Mouse (Mus musculus): Measurements from ENCODE around the gene Zdhhc20.
"Not testable (repeated sequence)": the region's sequence is repeated elsewhere in the genome, so short reads cannot be mapped to it uniquely, and the experiment has no call there.

Gene Zdhhc20

GRCm38 (mm10) chr14:57890011-57890842, at the start of gene Zdhhc20:
TSS of gene Zdhhc20 (minus strand) at chr14:57890276.
- DNase-seq (ENCODE audit: low spot score) = peak; percentile 96

- DNase-seq (ENCODE audit: low spot score) = no peak
Observed at GRCm38 (mm10) chr14:57937297-57937696, 47.2 kb upstream of the Zdhhc20 start.

- DNase-seq (ENCODE audit: low spot score) = no peak
Observed at GRCm38 (mm10) chr14:57934666-57935065, 44.6 kb upstream of the Zdhhc20 start.

- no peak for DNase-seq (ENCODE audit: low spot score)
Observed at GRCm38 (mm10) chr14:57933608-57934007, 43.5 kb upstream of the Zdhhc20 start.

- DNase-seq (ENCODE audit: low spot score) = no peak
Observed at GRCm38 (mm10) chr14:57932881-57933443, 42.9 kb upstream of the Zdhhc20 start.

- no peak for DNase-seq (ENCODE audit: low spot score)
Observed at GRCm38 (mm10) chr14:57921428-57922131, 31.5 kb upstream of the Zdhhc20 start.

GRCm38 (mm10) chr14:57920568-57921310, 30.7 kb upstream of the Zdhhc20 start:
- no peak for DNase-seq (ENCODE audit: low spot score)

GRCm38 (mm10) chr14:57919148-57919875, 29.2 kb upstream of the Zdhhc20 start:
- DNase-seq (ENCODE audit: low spot score) = no peak

GRCm38 (mm10) chr14:57915341-57915740, 25.3 kb upstream of the Zdhhc20 start:
- DNase-seq (ENCODE audit: low spot score) = no peak

- not testable (repeated sequence) for DNase-seq (ENCODE audit: low spot score)
Observed at GRCm38 (mm10) chr14:57912211-57913007, 22.3 kb upstream of the Zdhhc20 start.

GRCm38 (mm10) chr14:57911787-57912186, 21.7 kb upstream of the Zdhhc20 start:
- DNase-seq (ENCODE audit: low spot score) = not testable (repeated sequence)

GRCm38 (mm10) chr14:57911316-57911715, 21.2 kb upstream of the Zdhhc20 start:
- DNase-seq (ENCODE audit: low spot score) = no peak

GRCm38 (mm10) chr14:57910501-57911068, 20.5 kb upstream of the Zdhhc20 start:
- DNase-seq (ENCODE audit: low spot score) = peak; percentile 86

GRCm38 (mm10) chr14:57909297-57909696, 19.2 kb upstream of the Zdhhc20 start:
- no peak for DNase-seq (ENCODE audit: low spot score)

- peak; percentile 53 for DNase-seq (ENCODE audit: low spot score)
Observed at GRCm38 (mm10) chr14:57908431-57908830, 18.4 kb upstream of the Zdhhc20 start.

- no peak for DNase-seq (ENCODE audit: low spot score)
Observed at GRCm38 (mm10) chr14:57901998-57902397, 11.9 kb upstream of the Zdhhc20 start.

- peak; percentile 32 for DNase-seq (ENCODE audit: low spot score)
Observed at GRCm38 (mm10) chr14:57896882-57897281, 6.8 kb upstream of the Zdhhc20 start.

GRCm38 (mm10) chr14:57896088-57896871, 6.2 kb upstream of the Zdhhc20 start:
- not testable (repeated sequence) for DNase-seq (ENCODE audit: low spot score)

GRCm38 (mm10) chr14:57894346-57894745, 4.3 kb upstream of the Zdhhc20 start:
- DNase-seq (ENCODE audit: low spot score) = no peak

Data from T-cell, adult 2 months (primary cell).